Mouse (Mus musculus) CH12.LX (cell line): ENCODE data around the gene Rasgef1c. TPM values are rescaled to one million over a fixed set of nuclear protein-coding genes. Genes with fewer than 3 reads are reported as not detected.

Experiments used
- DNase-seq: peaks from one replicate; pipeline ENCODE4 v3.0.0-alpha.2; 2013; ENCODE audit errors: extremely low read depth
- H3K27ac ChIP-seq: 2 replicates; pipeline ENCODE4 v1.5.1; 2012; ENCODE audit warnings: low read depth, mild to moderate bottlenecking, control low read depth, moderate library complexity; ENCODE audit not compliant: insufficient read depth
- H3K27me3 ChIP-seq: replicated peaks from 2 replicates; pipeline ENCODE3; 2012; ENCODE audit warnings: inconsistent platforms
- H3K36me3 ChIP-seq, 2 experiments: replicated peaks in 1 of 2; 2 replicates each; pipeline versions ENCODE3 to v1.6.1; 2012; ENCODE audit warnings: inconsistent platforms in 1 of 2, low read length in 1 of 2, mild to moderate bottlenecking in 1 of 2, mixed read lengths in 1 of 2, moderate library complexity in 1 of 2; ENCODE audit not compliant: control insufficient read depth in 1 of 2, insufficient read depth in 1 of 2
- H3K4me1 ChIP-seq, 2 experiments: 2 replicates each; pipeline ENCODE4 v1.6.1; 2012; ENCODE audit warnings: inconsistent platforms in 1 of 2, moderate library complexity in 1 of 2; ENCODE audit not compliant: insufficient read depth in 2 of 2, control insufficient read depth in 1 of 2
- H3K4me2 ChIP-seq: 2 replicates; pipeline ENCODE4 v1.6.1; 2012; ENCODE audit warnings: low read depth, mild to moderate bottlenecking, control low read depth; ENCODE audit not compliant: poor library complexity, insufficient read depth, severe bottlenecking
- H3K4me3 ChIP-seq, 3 experiments: fragments of 150-350 bp in 1 of 3; sonication (generic) in 1 of 3; replicated peaks in 1 of 3; 2 replicates each; pipeline versions ENCODE3 to v1.5.1; 2011 to 2012; ENCODE audit warnings: low read depth in 2 of 3, low read length in 2 of 3, mild to moderate bottlenecking in 2 of 3, moderate library complexity in 2 of 3, control low read depth in 1 of 3, improper control_type of control experiment in 1 of 3, inconsistent platforms in 1 of 3, mixed read lengths in 1 of 3; ENCODE audit not compliant: poor library complexity in 1 of 3
- H3K79me2 ChIP-seq: replicated peaks from 2 replicates; pipeline ENCODE4 v1.6.1; 2012; ENCODE audit warnings: mild to moderate bottlenecking, moderate library complexity; ENCODE audit not compliant: control insufficient read depth, poor library complexity, insufficient read depth, severe bottlenecking; ENCODE audit errors: extremely low read depth
- H3K9ac ChIP-seq: 2 replicates; pipeline ENCODE4 v1.6.1; 2012; ENCODE audit warnings: low read depth, mild to moderate bottlenecking, control low read depth, moderate library complexity; ENCODE audit not compliant: insufficient read depth
- H3K9me3 ChIP-seq: replicated peaks from 2 replicates; pipeline ENCODE3; 2012; ENCODE audit warnings: low read length, inconsistent platforms, mixed read lengths
- BHLHE40 ChIP-seq: IDR thresholded peaks from 2 replicates; pipeline ENCODE4 v1.6.1; 2011; ENCODE audit warnings: mild to moderate bottlenecking, low read depth, low read length, improper control_type of control experiment
- CHD1 ChIP-seq: IDR thresholded peaks from 2 replicates; pipeline ENCODE4 v1.6.1; 2012; ENCODE audit warnings: low read depth, low read length, improper control_type of control experiment, inconsistent platforms
- CTCF ChIP-seq, 2 experiments: IDR thresholded peaks in 1 of 2; conservative IDR thresholded peaks in 1 of 2; 2 replicates each; pipeline ENCODE4 v1.5.1; 2011 to 2012; ENCODE audit warnings: low read depth in 2 of 2, low read length in 2 of 2, improper control_type of control experiment in 1 of 2, inconsistent platforms in 1 of 2, mild to moderate bottlenecking in 1 of 2, moderate library complexity in 1 of 2
- ELF1 ChIP-seq: IDR thresholded peaks from 2 replicates; pipeline ENCODE4 v1.6.1; 2014; ENCODE audit warnings: low read depth, mild to moderate bottlenecking, inconsistent platforms, low read length, improper control_type of control experiment
- EP300 ChIP-seq: IDR thresholded peaks from 2 replicates; pipeline ENCODE4 v1.6.1; 2011; ENCODE audit warnings: low read length, improper control_type of control experiment
- ETS1 ChIP-seq: conservative IDR thresholded peaks from 2 replicates; pipeline ENCODE4 v1.6.1; 2012; ENCODE audit warnings: low read depth, mild to moderate bottlenecking, inconsistent platforms, low read length, improper control_type of control experiment, moderate library complexity
- IRF4 ChIP-seq: IDR thresholded peaks from 2 replicates; pipeline ENCODE4 v1.6.1; 2014; ENCODE audit warnings: low read depth, mild to moderate bottlenecking, inconsistent platforms, low read length, improper control_type of control experiment
- MAX ChIP-seq: IDR thresholded peaks from 2 replicates; pipeline ENCODE4 v1.6.1; 2011; ENCODE audit warnings: low read length, improper control_type of control experiment
- MAZ ChIP-seq: IDR thresholded peaks from 2 replicates; pipeline ENCODE4 v1.6.1; 2012; ENCODE audit warnings: low read depth, mild to moderate bottlenecking, inconsistent platforms, low read length, improper control_type of control experiment, moderate library complexity
- MYC ChIP-seq: IDR thresholded peaks from 2 replicates; pipeline ENCODE4 v1.6.1; 2011; ENCODE audit warnings: low read depth, mild to moderate bottlenecking, improper control_type of control experiment, low read length
- PAX5 ChIP-seq: IDR thresholded peaks from 2 replicates; pipeline ENCODE4 v1.6.1; 2012; ENCODE audit warnings: low read length, inconsistent platforms, mixed read lengths
- RAD21 ChIP-seq: IDR thresholded peaks from 2 replicates; pipeline ENCODE4 v1.6.1; 2011; ENCODE audit warnings: low read depth, mild to moderate bottlenecking, low read length, improper control_type of control experiment, moderate library complexity
- RCOR1 ChIP-seq: conservative IDR thresholded peaks from 2 replicates; pipeline ENCODE4 v1.6.1; 2012; ENCODE audit warnings: low read depth, mild to moderate bottlenecking, inconsistent platforms, low read length, improper control_type of control experiment
- UBTF ChIP-seq: IDR thresholded peaks from 2 replicates; pipeline ENCODE4 v1.6.1; 2012; ENCODE audit warnings: low read depth, mild to moderate bottlenecking, inconsistent platforms, low read length, improper control_type of control experiment, moderate library complexity
- ZKSCAN1 ChIP-seq: IDR thresholded peaks from 2 replicates; pipeline ENCODE4 v1.6.1; 2012; ENCODE audit warnings: low read depth, inconsistent platforms, low read length, improper control_type of control experiment, borderline replicate concordance
- ZNF384 ChIP-seq: IDR thresholded peaks from 2 replicates; pipeline ENCODE4 v1.6.1; 2012; ENCODE audit warnings: low read depth, low read length, improper control_type of control experiment, inconsistent platforms
- dilution Hi-C: fragments of 300-500 bp; cut with MboI; formaldehyde crosslinking; loops from 2 replicates; pipeline ENCODE4 v1.14.3; 2020; ENCODE audit warnings: low sequenced_read_pairs; ENCODE audit not compliant: extremely low pct_unique_long_range_greater_than_20kb, extremely low pct_ligation_motif_present
- in situ Hi-C: fragments of 300-500 bp; cut with MboI; formaldehyde crosslinking; loops from 3 replicates; pipeline ENCODE4 v1.14.3; 2019; ENCODE audit warnings: low sequenced_read_pairs, low pct_ligation_motif_present, low pct_unique_long_range_greater_than_20kb, mixed read lengths
- polyA plus RNA-seq: library from polyadenylated mRNA; unstranded; fragments of >175 nt; gene quantifications from 2 replicates; pipeline ENCODE4 v1.2.1, GENCODE M21; 2012; ENCODE audit warnings: low read depth; ENCODE audit not compliant: insufficient read length
- total RNA-seq, 2 experiments: library from RNA; depleted of rRNA; stranded (reverse); fragments of 300-350 nt in 1 of 2; fragments of >200 nt in 1 of 2; gene quantifications; 2 replicates each; pipeline ENCODE4 v1.2.3; 2012 to 2014

Gene Rasgef1c
- total and polyA plus RNA-seq, 3 experiments = not detected

GRCm38 (mm10) chr11:49931037-49931625 lies 29.5 kb downstream of the Rasgef1c start:
- Histone ChIP-seq H3K36me3 (no peaks in the 10 kb centered on the region), H3K4me2 (no peak overlapping the region), H3K27me3 (peaks cover 82% of the 10 kb centered on the region), H3K9me3 (no peaks in the 10 kb centered on the region), H3K4me1 (peaks cover 0 to 4% of the 10 kb centered on the region in 2 experiments; a peak in 2 of 4 replicates), H3K79me2 (no peaks in the 10 kb centered on the region), H3K4me3 (no peak overlapping the region), H3K27ac (no peak overlapping the region), H3K9ac (no peak overlapping the region)
- no peak for DNase-seq
- in situ Hi-C loops = no loop called here
- dilution Hi-C loops = no loop called here
- TF ChIP-seq ZNF384 = no peak
- no peak for TF ChIP-seq MAZ
- no peak for TF ChIP-seq ETS1
- no peak for TF ChIP-seq UBTF
- no peak for TF ChIP-seq ELF1
- TF ChIP-seq ZKSCAN1 = no peak
- no peak for TF ChIP-seq IRF4
- TF ChIP-seq CHD1 = no peak
- no peak for TF ChIP-seq EP300
- no peak for TF ChIP-seq BHLHE40
- no peak for TF ChIP-seq MYC

- dilution Hi-C loops (no loop called here), in situ Hi-C loops (no loop called here)
- Histone ChIP-seq H3K4me2 (no peak overlapping the region), H3K4me3 (no peak overlapping the region), H3K79me2 (no peaks in the 10 kb centered on the region), H3K9ac (no peak overlapping the region), H3K36me3 (no peaks in the 10 kb centered on the region), H3K27me3 (peaks cover 85% of the 10 kb centered on the region), H3K4me1 (no peaks in the 10 kb centered on the region), H3K9me3 (no peaks in the 10 kb centered on the region), H3K27ac (no peak overlapping the region)
- no peak for TF ChIP-seq PAX5
- TF ChIP-seq CTCF (conservative IDR thresholded peaks at IDR 0.05 in 1 of 2, IDR thresholded peaks at IDR 0.05 in 1 of 2; ENCODE audit: low read depth in 2 of 2, low read length in 2 of 2) = no peak
- TF ChIP-seq ZKSCAN1 = no peak
- no peak for TF ChIP-seq MAX
- no peak for TF ChIP-seq ETS1
- TF ChIP-seq BHLHE40 = no peak
- no peak for TF ChIP-seq RAD21
- TF ChIP-seq IRF4 = no peak
- TF ChIP-seq ELF1 = no peak
- TF ChIP-seq RCOR1 = no peak
- no peak for DNase-seq
Observed at GRCm38 (mm10) chr11:49931853-49932252, 30.2 kb downstream of the Rasgef1c start.
